Mouse (Mus musculus): ENCODE measurements around the gene Proz. TPM values are rescaled to one million over a fixed set of nuclear protein-coding genes. Genes with fewer than 3 reads are reported as not detected.
A peak's percentile ranks its signal among the peaks of the same experiment; 100 is the strongest.

Gene Proz
- total and polyA plus RNA-seq, 3 experiments, result 0.12 to 0.54 TPM; not detected in 1

DNA sequence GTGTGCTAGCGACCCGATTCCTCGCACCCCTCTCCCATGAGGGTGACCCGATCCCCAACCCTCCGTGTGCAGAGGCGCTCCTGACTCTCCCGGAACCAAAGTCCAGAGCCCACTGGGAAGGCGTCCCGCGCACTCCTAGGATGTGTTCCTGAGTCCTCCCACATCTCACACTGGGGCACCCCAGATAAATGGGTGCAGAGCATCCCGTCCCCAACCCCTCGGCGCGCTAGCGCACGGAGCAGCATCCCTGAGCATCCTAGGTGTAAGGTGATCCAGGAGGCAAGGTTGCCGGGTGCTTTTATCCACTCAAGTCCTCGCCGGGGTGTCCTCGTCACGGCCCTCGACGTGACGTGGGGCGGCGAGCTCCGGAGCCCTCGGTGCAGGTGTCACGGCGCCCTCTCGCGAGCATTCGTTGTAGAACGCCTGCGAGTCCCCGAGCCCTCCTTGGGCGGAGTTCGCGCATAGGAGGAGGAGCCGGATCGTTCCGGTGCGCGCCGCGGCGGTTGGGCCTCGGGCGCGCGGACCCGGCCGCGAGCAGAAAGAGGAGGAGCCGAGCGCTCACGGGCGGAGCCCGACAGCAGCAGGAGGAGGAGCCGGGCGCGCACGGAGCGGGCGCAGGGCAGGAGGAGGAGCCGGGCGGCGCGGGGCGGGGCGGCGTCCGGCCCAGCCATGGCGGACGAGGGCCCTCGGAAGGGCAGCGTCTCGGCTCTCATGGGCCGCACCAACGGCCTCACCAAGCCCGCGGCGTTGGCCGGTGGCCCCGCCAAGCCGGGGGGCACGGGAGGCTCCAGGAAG is 44.6 kb downstream of the Proz start, which contains the start of the genes Pcid2 and Cul4a (continued):
- TF ChIP-seq MAZ (IDR thresholded peaks at IDR 0.05; ENCODE audit: low read depth, low read length) (peak; percentile 52; the same call in 1 of the 2 replicates), ETS1 (IDR thresholded peaks at IDR 0.05; ENCODE audit: low read depth, low read length) (peak; percentile 12; the same call in 1 of the 2 replicates), TBP (IDR thresholded peaks at IDR 0.05; ENCODE audit: low read depth, low read length) (peak; percentile 35; the same call in 1 of the 2 replicates), CHD2 (IDR thresholded peaks at IDR 0.05; ENCODE audit: low read length) (peak; percentile 89)

DNA sequence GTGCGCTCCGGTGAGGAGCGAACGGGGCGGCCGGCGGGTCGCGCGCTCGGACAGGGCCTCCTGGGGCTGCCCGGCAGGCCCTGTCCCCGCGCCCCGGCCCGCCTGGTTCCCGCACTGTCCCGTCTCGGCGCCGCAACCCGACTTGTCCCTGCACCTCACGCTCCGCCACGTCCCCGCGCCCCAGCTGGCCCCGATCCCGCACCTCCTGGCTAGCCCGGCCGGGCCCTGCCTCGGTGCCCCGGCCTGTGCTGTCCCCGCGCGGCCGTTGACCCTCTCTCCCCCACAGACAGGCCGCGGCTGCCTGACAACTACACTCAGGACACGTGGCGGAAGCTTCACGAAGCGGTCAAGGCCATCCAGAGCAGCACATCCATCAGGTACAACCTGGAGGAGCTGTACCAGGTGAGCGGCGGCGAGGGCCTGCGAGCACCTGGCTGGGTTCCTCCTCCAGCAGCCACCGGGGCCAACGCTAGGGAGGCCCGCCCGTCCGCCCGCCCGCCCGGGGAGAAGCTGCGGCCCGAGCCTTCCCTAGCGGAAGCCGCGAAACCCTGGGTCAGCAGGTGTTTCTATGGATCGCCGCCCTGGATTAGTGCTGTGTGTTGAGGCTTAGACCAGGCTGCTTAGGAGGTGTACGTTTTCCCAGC is 45.3 kb downstream of the Proz start:
- H3K4me3 ChIP-seq (ENCODE audit: control insufficient read depth in 1 of 2, insufficient read depth in 1 of 2, low read depth in 2 of 2, low read length in 2 of 2), result peak overlapping the region; percentile 91 to 94
- H3K4me1 ChIP-seq (ENCODE audit: control insufficient read depth in 1 of 2, insufficient read depth in 2 of 2, low read length in 2 of 2), result peaks cover 18 to 34% of the 10 kb centered on the region in 2 experiments
- H3K79me2 ChIP-seq (ENCODE audit: control insufficient read depth, insufficient read depth, low read length, poor library complexity), result peaks cover 74% of the 10 kb centered on the region
- H3K36me3 ChIP-seq (ENCODE audit: control insufficient read depth in 1 of 2, insufficient read depth in 2 of 2, low read length in 2 of 2), result peaks cover 3 to 32% of the 10 kb centered on the region in 2 experiments; a peak in 3 of 4 replicates
- 0 out of 2 replicates have a peak, but pooled peaks have one; percentile 51 for TF ChIP-seq UBTF (IDR thresholded peaks at IDR 0.05; ENCODE audit: borderline replicate concordance, insufficient read depth, low read depth, low read length)
- peak; percentile 17; the same call in 1 of the 2 replicates for TF ChIP-seq MXI1 (IDR thresholded peaks at IDR 0.05; ENCODE audit: low read depth, low read length)
- TF ChIP-seq BHLHE40 (IDR thresholded peaks at IDR 0.05; ENCODE audit: borderline replicate concordance, low read depth, low read length), result no peak
- 0 out of 2 replicates have a peak, but pooled peaks have one; percentile 0 for TF ChIP-seq RCOR1 (IDR thresholded peaks at IDR 0.05; ENCODE audit: low read depth, low read length)
- peak; percentile 67 for DNase-seq (ENCODE audit: low read depth, low spot score)
- no peaks in the 10 kb centered on the region for H3K27me3 ChIP-seq (ENCODE audit: control insufficient read depth in 1 of 2, insufficient read depth in 2 of 2, low read length in 2 of 2)
- no peaks in the 10 kb centered on the region for H3K9me3 ChIP-seq (replicated peaks; ENCODE audit: insufficient read depth, low read length)
- H3K27ac ChIP-seq (ENCODE audit: control insufficient read depth, low read depth, low read length), result peak overlapping the region; percentile 62
- H3K9ac ChIP-seq (ENCODE audit: control insufficient read depth, low read depth, low read length, poor library complexity, severe bottlenecking), result peak overlapping the region; percentile 94

GRCm38 (mm10) chr8:13107990-13108638 is 47.4 kb downstream of the Proz start:
- Histone ChIP-seq H3K9me3 (replicated peaks; ENCODE audit: insufficient read depth, low read length) (no peaks in the 10 kb centered on the region), H3K79me2 (ENCODE audit: control insufficient read depth, insufficient read depth, low read length, poor library complexity) (peaks cover 82% of the 10 kb centered on the region), H3K4me3 (ENCODE audit: control insufficient read depth in 1 of 2, insufficient read depth in 1 of 2, low read depth in 2 of 2, low read length in 2 of 2) (peak overlapping the region; percentile 12 to 36), H3K36me3 (ENCODE audit: control insufficient read depth in 1 of 2, insufficient read depth in 2 of 2, low read length in 2 of 2) (peaks cover 8 to 32% of the 10 kb centered on the region in 2 experiments), H3K27me3 (ENCODE audit: control insufficient read depth in 1 of 2, insufficient read depth in 2 of 2, low read length in 2 of 2) (no peaks in the 10 kb centered on the region), H3K9ac (ENCODE audit: control insufficient read depth, low read depth, low read length, poor library complexity, severe bottlenecking) (peak overlapping the region; percentile 94), H3K27ac (ENCODE audit: control insufficient read depth, low read depth, low read length) (peak overlapping the region; percentile 58), H3K4me1 (ENCODE audit: control insufficient read depth in 1 of 2, insufficient read depth in 2 of 2, low read length in 2 of 2) (peaks cover 18 to 34% of the 10 kb centered on the region in 2 experiments)
- DNase-seq (ENCODE audit: low read depth, low spot score), result peak; percentile 82
- peak; percentile 14; the same call in 1 of the 2 replicates for TF ChIP-seq BHLHE40 (IDR thresholded peaks at IDR 0.05; ENCODE audit: borderline replicate concordance, low read depth, low read length)
- 0 out of 2 replicates have a peak, but pooled peaks have one; percentile 18 for TF ChIP-seq ZMIZ1 (IDR thresholded peaks at IDR 0.05; ENCODE audit: low read depth, low read length)
- peak; percentile 90 for TF ChIP-seq TAL1 (IDR thresholded peaks at IDR 0.05; ENCODE audit: low read length)
- peak; percentile 57 for TF ChIP-seq MXI1 (IDR thresholded peaks at IDR 0.05; ENCODE audit: low read depth, low read length)
- TF ChIP-seq MAZ (IDR thresholded peaks at IDR 0.05; ENCODE audit: low read depth, low read length), result no peak
- TF ChIP-seq CTCF (IDR thresholded peaks at IDR 0.05 in 2 of 3, conservative IDR thresholded peaks at IDR 0.05 in 1 of 3; ENCODE audit: control insufficient read depth in 1 of 3, insufficient read depth in 1 of 3, low read depth in 2 of 3, low read length in 3 of 3, poor library complexity in 1 of 3, severe bottlenecking in 1 of 3), result no peak
- TF ChIP-seq GATA1 (IDR thresholded peaks at IDR 0.05; ENCODE audit: low read depth, low read length), result peak; percentile 93
- peak; percentile 95 for TF ChIP-seq TCF12 (IDR thresholded peaks at IDR 0.05; ENCODE audit: low read depth, low read length)
- TF ChIP-seq ZNF384 (IDR thresholded peaks at IDR 0.05; ENCODE audit: low read depth, low read length), result no peak; the same call in 1 of the 2 replicates
- no peak for TF ChIP-seq KAT2A (conservative IDR thresholded peaks at IDR 0.05; ENCODE audit: low read depth, low read length)
- peak; percentile 70 to 92 for TF ChIP-seq EP300 (IDR thresholded peaks at IDR 0.05; ENCODE audit: low read depth in 1 of 2, low read length in 2 of 2)
- no peak for TF ChIP-seq GABPA (IDR thresholded peaks at IDR 0.05; ENCODE audit: low read depth, low read length)
- TF ChIP-seq MYB (IDR thresholded peaks at IDR 0.05; ENCODE audit: low read depth, low read length), result peak; percentile 57
- TF ChIP-seq ELF1 (IDR thresholded peaks at IDR 0.05; ENCODE audit: low read depth, low read length), result no peak
- TF ChIP-seq ZC3H11A (IDR thresholded peaks at IDR 0.05; ENCODE audit: low read depth, low read length), result 0 out of 2 replicates have a peak, but pooled peaks have one; percentile 6
- TF ChIP-seq MYC (IDR thresholded peaks at IDR 0.05; ENCODE audit: low read depth, low read length), result 0 out of 2 replicates have a peak, but pooled peaks have one; percentile 8
- TF ChIP-seq POLR2A (IDR thresholded peaks at IDR 0.05; ENCODE audit: control insufficient read depth in 1 of 2, insufficient read depth in 1 of 2, low read depth in 1 of 2, low read length in 2 of 2, poor library complexity in 1 of 2), result peak in 1 of 2 experiments; percentile 39; a peak in 2 of 4 replicates
- 0 out of 2 replicates have a peak, but pooled peaks have one; percentile 27 for TF ChIP-seq TBP (IDR thresholded peaks at IDR 0.05; ENCODE audit: low read depth, low read length)
- peak; percentile 77 for TF ChIP-seq SIN3A (IDR thresholded peaks at IDR 0.05; ENCODE audit: low read length)
- peak; percentile 60; the same call in 1 of the 2 replicates for TF ChIP-seq MAX (IDR thresholded peaks at IDR 0.05; ENCODE audit: low read length)
- peak; percentile 78 for TF ChIP-seq ETS1 (IDR thresholded peaks at IDR 0.05; ENCODE audit: low read depth, low read length)

All from MEL (cell line).